Mouse (Mus musculus) ES-E14 (cell line): ENCODE results near the gene Stat4.

Experiments
- CHD2 ChIP-seq: IDR thresholded peaks from 2 replicates; pipeline ENCODE4 v1.6.1; 2014; ENCODE audit warnings: mild to moderate bottlenecking, low read depth, low read length, inconsistent platforms
- HCFC1 ChIP-seq: IDR thresholded peaks from 2 replicates; pipeline ENCODE4 v1.6.1; 2012; ENCODE audit warnings: low read length, inconsistent platforms, borderline replicate concordance; ENCODE audit not compliant: insufficient read depth
- MAFK ChIP-seq: IDR thresholded peaks from 2 replicates; pipeline ENCODE4 v1.6.1; 2014; ENCODE audit warnings: mild to moderate bottlenecking, low read depth, low read length, inconsistent platforms; ENCODE audit not compliant: insufficient read depth
- ZC3H11A ChIP-seq: IDR thresholded peaks from 2 replicates; pipeline ENCODE4 v1.6.1; 2012; ENCODE audit warnings: low read depth, mild to moderate bottlenecking, inconsistent platforms, low read length, borderline replicate concordance
- ZNF384 ChIP-seq: IDR thresholded peaks from 2 replicates; pipeline ENCODE4 v1.6.1; 2012; ENCODE audit warnings: low read depth, low read length, inconsistent platforms

DNA sequence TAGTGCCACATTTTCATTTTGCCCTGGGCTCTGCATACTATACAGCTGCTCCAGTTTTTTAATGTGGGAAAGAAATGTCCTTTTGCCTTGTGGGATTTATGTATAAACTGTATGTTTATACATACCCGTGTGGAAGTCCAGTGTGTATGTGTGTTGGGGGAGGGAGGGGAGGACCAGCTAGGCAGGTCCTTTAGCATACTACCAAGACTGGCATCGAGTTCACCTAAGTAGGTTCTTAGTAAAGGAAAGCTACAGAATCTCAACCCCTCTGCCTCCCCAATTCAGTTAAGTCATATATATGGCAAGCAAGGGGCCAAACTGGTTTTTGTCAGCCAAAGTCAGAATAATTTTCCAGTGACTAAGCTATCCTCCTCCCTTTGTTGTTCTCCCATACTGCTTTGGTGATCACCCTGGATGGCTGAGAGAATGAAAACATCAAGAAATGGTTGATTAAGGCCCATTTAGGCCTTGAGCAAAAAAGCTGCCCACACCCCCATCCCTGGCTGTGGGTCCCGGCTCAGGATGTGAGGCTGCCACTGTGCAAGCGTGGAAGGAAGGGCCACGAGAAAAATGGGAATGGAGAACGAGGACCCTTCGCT, 126.2 kb downstream of the Stat4 start:
- TF ChIP-seq ZC3H11A (no peak), ZNF384 (no peak), HCFC1 (no peak), MAFK (no peak), CHD2 (no peak)
